Mouse (Mus musculus): ENCODE results near the gene Phldb3. TPM values are rescaled to one million over a fixed set of nuclear protein-coding genes. Genes with fewer than 3 reads are reported as not detected.
"Not testable (repeated sequence)": the region's sequence is repeated elsewhere in the genome, so short reads cannot be mapped to it uniquely, and the experiment has no call there.

Gene Phldb3
- polyA plus RNA-seq, 1 experiment from 2014 or later, result 0.20 TPM

DNA sequence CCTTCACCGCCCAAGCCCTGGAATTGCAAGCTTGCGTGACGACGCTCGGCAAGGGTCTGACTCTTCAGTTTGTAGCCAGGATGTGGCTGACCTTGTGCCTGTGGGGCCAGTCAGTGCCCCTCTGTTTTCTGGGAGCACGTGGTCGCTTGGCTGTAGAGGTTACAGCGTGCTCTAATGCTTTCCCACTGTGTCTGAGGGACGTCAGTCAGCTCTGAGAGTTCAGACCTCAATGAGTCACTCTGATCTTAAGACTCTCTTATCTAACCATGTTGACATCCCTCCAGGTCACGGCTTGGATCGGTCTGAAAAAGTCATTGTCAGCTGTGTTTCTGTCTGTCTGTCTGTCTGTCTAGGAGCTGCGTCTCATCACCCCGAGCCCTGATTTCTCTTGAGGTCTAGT lies 4.3 kb downstream of the Phldb3 start:
- ATAC-seq (ENCODE audit: insufficient number of reproducible peaks, insufficient read depth, low FRiP score, low TSS enrichment), result no peak
- H3K4me2 ChIP-seq (replicated peaks), result no peak overlapping the region
- H3K27me3 ChIP-seq, result peaks cover 40% of the 10 kb centered on the region
- H3K36me3 ChIP-seq, result no peaks in the 10 kb centered on the region
- H3K4me1 ChIP-seq, result peaks cover 16% of the 10 kb centered on the region
- H3K4me3 ChIP-seq, result no peak overlapping the region
- 65% methylated on average over 13 of the region's 13 CpGs for WGBS
- no peaks in the 10 kb centered on the region for H3K9me3 ChIP-seq
- H3K9ac ChIP-seq, result no peak overlapping the region
- H3K27ac ChIP-seq, result no peak overlapping the region

DNA sequence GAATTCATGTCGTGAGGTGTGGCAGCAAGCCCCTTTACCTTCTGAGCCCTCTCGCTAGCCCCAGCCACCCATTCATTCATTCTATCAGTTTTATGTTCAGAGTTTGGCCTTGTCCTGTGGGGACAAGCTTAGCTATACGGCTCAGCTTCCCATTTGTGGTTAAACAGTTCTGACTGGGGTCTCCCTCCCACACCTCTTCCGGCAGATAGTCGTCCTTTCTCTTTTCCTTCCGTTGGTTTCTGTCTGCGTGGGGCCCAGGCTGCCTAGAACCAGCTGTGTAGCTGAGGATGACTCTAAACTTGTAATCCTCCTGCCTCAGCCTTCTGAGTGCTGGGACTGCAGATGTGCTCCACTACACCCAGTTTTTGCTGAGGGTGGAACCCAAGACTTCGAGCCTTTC lies 7.2 kb downstream of the Phldb3 start:
- WGBS, result 80% methylated on average over 8 of the region's 8 CpGs
- H3K4me1 ChIP-seq, result no peaks in the 10 kb centered on the region; the same call in 1 of the 2 replicates
- H3K4me2 ChIP-seq (replicated peaks), result no peak overlapping the region
- peaks cover 14% of the 10 kb centered on the region for H3K27me3 ChIP-seq
- no peaks in the 10 kb centered on the region for H3K9me3 ChIP-seq
- ATAC-seq (ENCODE audit: insufficient number of reproducible peaks, insufficient read depth, low FRiP score, low TSS enrichment), result no peak
- H3K27ac ChIP-seq, result no peak overlapping the region
- no peak overlapping the region for H3K9ac ChIP-seq
- no peak overlapping the region for H3K4me3 ChIP-seq
- H3K36me3 ChIP-seq, result no peaks in the 10 kb centered on the region

DNA sequence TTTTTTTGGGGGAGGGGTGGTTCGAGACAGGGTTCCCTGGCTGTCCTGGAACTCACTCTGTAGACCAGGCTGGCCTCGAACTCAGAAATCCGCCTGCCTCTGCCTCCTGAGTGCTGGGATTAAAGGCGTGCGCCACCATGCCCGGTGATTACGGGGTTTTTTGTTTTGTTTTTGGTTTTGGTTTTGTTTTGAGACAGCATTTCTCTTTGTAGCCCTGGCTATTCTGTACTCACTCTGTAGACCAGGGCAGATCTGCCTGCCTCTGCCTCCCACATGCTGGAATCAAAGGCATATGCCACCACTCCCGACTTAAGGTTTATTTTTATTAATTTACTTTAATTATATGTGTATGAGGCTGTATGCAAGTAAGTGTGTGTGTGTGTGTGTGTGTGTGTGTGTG lies 7.8 kb downstream of the Phldb3 start:
- not testable (repeated sequence) for H3K4me3 ChIP-seq; H3K4me1 ChIP-seq; H3K4me2 ChIP-seq (replicated peaks); H3K27me3 ChIP-seq; H3K36me3 ChIP-seq; H3K27ac ChIP-seq; H3K9ac ChIP-seq; H3K9me3 ChIP-seq; ATAC-seq (ENCODE audit: insufficient number of reproducible peaks, insufficient read depth, low FRiP score, low TSS enrichment)
- 91% methylated on average over 8 of the region's 8 CpGs for WGBS

DNA sequence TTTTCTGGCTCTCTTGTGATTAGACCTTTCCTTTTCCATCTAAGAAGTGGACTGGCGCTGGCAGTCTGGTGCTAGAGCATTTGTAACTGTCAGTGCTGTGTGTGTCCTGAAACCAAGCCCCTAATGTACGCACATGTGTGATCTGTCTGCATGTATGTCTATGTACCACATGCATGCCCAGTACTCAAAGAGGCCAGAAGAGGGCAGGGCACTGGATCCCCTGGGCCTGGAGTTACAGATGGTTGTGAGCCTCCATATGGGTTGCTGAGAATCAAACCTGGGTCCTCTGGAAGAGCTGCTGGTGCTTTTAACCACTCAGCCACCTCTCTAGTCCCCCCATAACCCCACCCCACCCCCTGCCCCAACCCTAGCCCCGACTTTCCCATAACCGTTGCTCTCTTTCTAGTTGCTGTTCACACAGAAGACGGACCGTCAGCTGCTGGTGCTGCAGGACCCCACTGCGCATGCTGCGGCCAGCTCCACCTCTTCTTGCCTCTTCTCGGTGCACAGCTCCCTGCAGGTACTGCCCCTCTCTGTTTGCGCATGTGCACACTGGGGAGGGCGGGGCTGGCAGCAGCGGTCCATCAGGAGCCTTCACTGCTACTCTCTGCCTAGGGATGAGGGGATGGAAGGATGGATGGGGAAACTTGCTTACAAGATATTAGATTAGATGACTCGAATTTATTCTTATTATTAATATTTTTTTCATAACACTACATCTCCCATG lies 9.3 kb downstream of the Phldb3 start:
- WGBS, result 45% methylated on average over 13 of the region's 13 CpGs
- peaks cover 5% of the 10 kb centered on the region; the same call in 1 of the 2 replicates for H3K27me3 ChIP-seq

DNA sequence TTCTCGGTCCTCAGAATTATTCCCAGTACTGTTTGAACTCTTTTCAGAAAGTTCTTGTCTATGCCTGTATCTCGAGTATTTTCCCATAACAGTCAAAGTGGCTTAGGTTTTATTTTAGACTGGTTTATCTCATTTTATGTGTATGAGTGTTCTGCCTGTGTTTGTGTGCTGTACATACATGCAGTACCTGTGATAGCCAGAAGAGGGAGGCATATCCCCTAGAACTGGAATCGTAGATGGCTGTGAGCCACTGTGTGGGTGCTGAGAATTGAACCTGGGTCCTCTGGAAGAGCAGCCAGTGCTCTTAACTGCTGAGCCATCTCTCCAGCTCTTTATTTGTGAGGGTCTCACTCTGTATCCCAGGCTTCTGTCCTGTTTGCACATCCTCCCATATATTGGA lies 10.6 kb downstream of the Phldb3 start:
- no peak for ATAC-seq (ENCODE audit: insufficient number of reproducible peaks, insufficient read depth, low FRiP score, low TSS enrichment)
- Histone ChIP-seq H3K4me1 (no peaks in the 10 kb centered on the region), H3K9ac (no peak overlapping the region), H3K4me2 (replicated peaks) (no peak overlapping the region), H3K36me3 (no peaks in the 10 kb centered on the region), H3K27me3 (peaks cover 5% of the 10 kb centered on the region; the same call in 1 of the 2 replicates), H3K9me3 (no peaks in the 10 kb centered on the region), H3K4me3 (no peak overlapping the region), H3K27ac (no peak overlapping the region)
- WGBS, result 85% methylated on average over 3 of the region's 3 CpGs

More for the DNA sequence above, 9.3 kb downstream of the Phldb3 start:
- H3K36me3 ChIP-seq, result no peaks in the 10 kb centered on the region
- no peak overlapping the region for H3K4me3 ChIP-seq
- H3K27ac ChIP-seq, result no peak overlapping the region
- no peak overlapping the region for H3K4me2 ChIP-seq (replicated peaks)
- H3K9ac ChIP-seq, result no peak overlapping the region
- no peaks in the 10 kb centered on the region for H3K9me3 ChIP-seq
- no peak for ATAC-seq (ENCODE audit: insufficient number of reproducible peaks, insufficient read depth, low FRiP score, low TSS enrichment)
- no peaks in the 10 kb centered on the region for H3K4me1 ChIP-seq

DNA sequence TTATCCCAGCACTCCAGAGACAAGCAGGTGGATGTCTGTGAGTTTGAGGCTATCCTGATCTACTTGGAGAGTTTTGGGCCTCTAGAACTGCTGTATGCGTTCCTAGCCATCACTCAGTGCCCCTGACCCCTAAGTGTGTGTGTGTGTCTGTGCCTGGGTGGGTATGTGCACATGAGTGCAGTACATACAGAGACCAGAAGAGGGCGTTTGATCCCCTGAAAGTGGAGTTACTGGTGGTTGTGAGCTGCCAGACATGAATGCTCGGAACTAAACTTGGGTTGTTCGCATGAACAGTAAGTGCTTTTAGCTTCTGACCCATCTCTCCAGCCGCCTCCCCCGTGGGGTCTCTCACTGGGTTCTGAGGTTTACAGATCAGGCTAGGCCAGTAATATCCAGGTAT lies 12.4 kb downstream of the Phldb3 start:
- Histone ChIP-seq H3K4me3 (no peak overlapping the region), H3K27ac (no peak overlapping the region), H3K9me3 (no peaks in the 10 kb centered on the region), H3K36me3 (no peaks in the 10 kb centered on the region), H3K27me3 (peaks cover 5% of the 10 kb centered on the region; the same call in 1 of the 2 replicates), H3K9ac (no peak overlapping the region), H3K4me2 (replicated peaks) (no peak overlapping the region), H3K4me1 (no peaks in the 10 kb centered on the region)
- 80% methylated on average over 6 of the region's 6 CpGs for WGBS
- ATAC-seq (ENCODE audit: insufficient number of reproducible peaks, insufficient read depth, low FRiP score, low TSS enrichment), result no peak

DNA sequence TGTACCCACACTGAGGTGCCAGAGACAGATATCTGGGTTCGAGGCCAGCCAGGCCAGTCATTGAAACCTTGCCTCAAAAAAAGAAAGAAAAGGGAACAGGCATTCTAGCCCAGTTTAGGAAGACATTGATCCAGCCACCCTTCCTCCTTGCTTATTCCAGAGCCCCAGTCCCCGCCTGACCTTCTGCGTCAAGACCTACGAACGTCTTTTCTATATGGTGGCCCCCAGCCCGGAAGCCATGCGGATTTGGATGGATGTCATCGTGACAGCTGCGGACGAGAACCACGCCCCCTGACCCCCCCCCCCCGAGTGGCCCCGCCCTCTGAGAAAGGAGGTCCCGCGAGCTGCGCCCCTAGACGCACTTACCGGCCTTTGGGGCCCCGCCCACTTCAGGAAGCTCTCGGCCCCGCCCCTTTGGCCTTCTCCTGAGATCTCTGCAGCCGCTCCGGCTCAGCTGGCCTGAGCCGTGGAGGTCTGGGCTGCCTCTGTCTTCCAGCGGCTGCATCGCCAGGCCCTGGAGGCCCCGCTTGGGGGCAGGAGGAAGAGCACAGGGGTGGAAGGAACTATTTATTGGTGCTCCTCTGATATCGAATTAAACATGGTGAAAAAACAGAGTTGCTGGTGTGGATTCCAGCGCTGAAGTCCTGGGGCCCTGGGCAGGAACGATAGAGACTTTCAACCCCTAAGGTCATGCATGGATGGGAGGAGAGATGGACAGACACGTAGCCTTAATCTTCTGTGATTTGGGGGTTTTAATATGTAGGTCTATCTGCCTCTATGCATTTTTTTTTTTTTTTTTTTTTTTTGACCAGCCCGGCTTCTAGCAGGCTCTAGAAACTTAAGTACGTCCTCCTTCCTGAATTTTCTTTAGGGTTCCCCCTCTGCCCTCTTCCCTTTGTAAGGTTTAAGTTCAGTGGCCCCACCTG lies 18.4 kb downstream of the Phldb3 start:
- peak; percentile 67; the same call in 1 of the 2 replicates for ATAC-seq (ENCODE audit: insufficient number of reproducible peaks, insufficient read depth, low FRiP score, low TSS enrichment)
- Histone ChIP-seq H3K9me3 (no peaks in the 10 kb centered on the region; the same call in 1 of the 2 replicates), H3K9ac (0 out of 2 replicates have a peak overlapping the region, but pooled peaks have one; percentile 1), H3K36me3 (no peaks in the 10 kb centered on the region), H3K4me3 (peak overlapping the region; percentile 27), H3K27ac (no peak overlapping the region), H3K27me3 (no peaks in the 10 kb centered on the region), H3K4me2 (replicated peaks) (peak overlapping the region; percentile 59), H3K4me1 (no peaks in the 10 kb centered on the region; the same call in 1 of the 2 replicates)
- WGBS, result 9% methylated on average over 32 of the region's 33 CpGs

DNA sequence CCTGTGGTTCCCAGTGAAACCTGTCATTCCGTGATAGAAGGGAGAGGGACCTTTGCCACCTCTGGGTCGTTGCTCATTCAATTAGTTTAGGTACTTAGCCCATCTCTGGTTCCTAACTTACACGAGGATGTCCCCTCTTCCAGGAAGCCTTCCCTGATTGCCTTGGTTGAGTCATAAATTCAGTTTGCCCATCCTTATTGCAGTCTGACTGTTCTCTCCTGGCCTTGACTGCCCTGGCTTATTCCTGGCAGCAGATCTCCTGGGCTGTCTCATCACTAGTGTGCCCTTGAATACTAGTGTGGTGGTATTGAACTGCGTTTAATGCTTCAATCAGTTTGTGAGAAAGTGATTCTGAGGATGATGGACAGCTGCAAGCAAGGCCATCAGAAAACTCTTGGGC lies 19.1 kb downstream of the Phldb3 start:
- Histone ChIP-seq H3K27me3 (no peaks in the 10 kb centered on the region), H3K4me3 (no peak overlapping the region), H3K9ac (no peak overlapping the region), H3K9me3 (no peaks in the 10 kb centered on the region; the same call in 1 of the 2 replicates), H3K4me1 (no peaks in the 10 kb centered on the region; the same call in 1 of the 2 replicates), H3K27ac (no peak overlapping the region), H3K36me3 (no peaks in the 10 kb centered on the region), H3K4me2 (replicated peaks) (no peak overlapping the region)
- 71% methylated on average over 4 of the region's 4 CpGs for WGBS
- no peak for ATAC-seq (ENCODE audit: insufficient number of reproducible peaks, insufficient read depth, low FRiP score, low TSS enrichment)

DNA sequence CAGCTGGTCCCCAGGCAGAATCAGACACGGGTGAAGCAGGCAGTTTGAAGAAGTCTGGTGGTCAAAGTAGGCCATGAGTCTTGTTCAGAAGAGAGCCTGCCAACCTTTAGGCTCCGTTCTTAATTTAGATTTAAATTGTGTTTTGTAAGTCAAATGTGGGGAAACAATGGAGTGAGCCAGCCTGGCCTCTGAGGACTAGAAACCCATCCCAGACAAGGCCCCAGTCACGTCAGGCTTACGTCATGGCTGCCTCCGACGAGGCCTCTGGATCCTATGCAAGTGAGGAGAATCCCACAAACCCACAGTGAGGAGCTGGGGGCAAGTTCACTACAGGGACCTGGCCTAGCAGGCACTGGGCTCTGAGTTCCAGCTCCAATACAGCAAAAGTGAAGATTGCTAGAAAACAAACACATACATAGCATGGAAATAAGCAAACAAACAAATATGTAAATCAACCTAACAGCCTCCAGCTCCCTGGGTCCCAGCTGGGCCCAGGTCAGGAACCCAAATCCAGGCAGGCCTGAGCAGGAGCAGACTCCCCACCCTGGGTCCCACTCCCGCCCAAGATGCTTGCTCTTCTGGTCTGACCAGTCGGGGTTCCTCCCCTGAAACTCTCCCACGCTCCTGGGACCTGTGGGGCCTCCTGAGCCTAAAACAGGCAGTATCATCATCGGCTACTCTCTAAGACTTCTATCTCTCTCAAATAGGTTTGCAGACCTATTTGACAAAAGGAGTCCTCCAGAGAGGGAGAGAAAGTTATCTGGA lies 19.7 kb downstream of the Phldb3 start:
- Histone ChIP-seq H3K4me2 (replicated peaks) (no peak overlapping the region), H3K9me3 (no peaks in the 10 kb centered on the region; the same call in 1 of the 2 replicates), H3K36me3 (no peaks in the 10 kb centered on the region), H3K4me3 (no peak overlapping the region), H3K4me1 (no peaks in the 10 kb centered on the region; the same call in 1 of the 2 replicates), H3K9ac (no peak overlapping the region), H3K27me3 (no peaks in the 10 kb centered on the region), H3K27ac (no peak overlapping the region)
- WGBS, result 63% methylated on average over 10 of the region's 10 CpGs
- ATAC-seq (ENCODE audit: insufficient number of reproducible peaks, insufficient read depth, low FRiP score, low TSS enrichment), result no peak

DNA sequence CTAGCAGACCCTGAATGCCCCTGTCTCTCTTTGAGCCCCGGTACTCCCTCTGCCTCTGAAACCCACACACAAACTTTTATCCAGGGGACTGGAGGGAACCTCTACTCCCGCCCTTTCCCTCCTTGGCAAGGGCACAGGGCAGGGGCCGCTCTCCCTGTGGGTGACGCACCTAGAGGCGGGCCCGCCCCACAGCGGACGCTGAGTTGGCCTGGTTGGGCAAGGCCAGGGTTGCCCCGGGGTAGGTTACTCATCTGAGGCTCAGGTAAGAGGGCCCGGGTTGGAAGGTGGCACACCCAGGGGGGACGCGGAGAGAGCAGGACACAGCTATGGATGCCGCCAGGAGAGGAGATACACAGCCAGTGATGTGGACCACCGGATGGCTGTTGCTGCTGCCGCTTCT lies 25.7 kb downstream of the Phldb3 start, which contains the start of gene Lypd3:
Gene Lypd3 (plus strand): TSS at position 287 of the 400 bp plus-strand sequence.
- WGBS, result 16% methylated on average over 15 of the region's 15 CpGs
- Histone ChIP-seq H3K36me3 (no peaks in the 10 kb centered on the region), H3K4me3 (peak within 1 kb of the TSS; percentile 42), H3K4me2 (replicated peaks) (peak within 1 kb of the TSS; percentile 69), H3K4me1 (peaks cover 17% of the 10 kb centered on the region), H3K9me3 (no peaks in the 10 kb centered on the region), H3K27me3 (peaks cover 53% of the 10 kb centered on the region), H3K9ac (peak within 1 kb of the TSS; percentile 29), H3K27ac (no peak within 1 kb of the TSS)
- ATAC-seq (ENCODE audit: insufficient number of reproducible peaks, insufficient read depth, low FRiP score, low TSS enrichment), result no peak

DNA sequence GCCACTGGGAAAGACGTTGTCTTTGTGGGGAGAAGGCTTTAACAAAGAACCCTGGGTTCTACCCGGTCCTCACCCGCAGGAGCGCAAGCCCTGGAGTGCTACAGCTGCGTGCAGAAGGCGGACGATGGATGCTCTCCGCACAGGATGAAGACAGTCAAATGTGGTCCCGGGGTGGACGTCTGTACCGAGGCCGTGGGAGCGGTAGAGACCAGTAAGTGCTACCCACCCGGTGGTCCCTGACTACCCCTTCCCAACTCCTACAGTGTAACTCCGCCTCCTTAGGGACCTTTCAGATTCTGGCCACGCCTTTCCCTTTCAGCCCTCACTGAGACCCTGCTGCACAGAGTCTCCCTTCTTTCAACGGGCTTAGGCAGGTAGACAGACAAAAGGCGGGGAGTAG lies 26.5 kb downstream of the Phldb3 start:
- Histone ChIP-seq H3K9me3 (no peaks in the 10 kb centered on the region), H3K27ac (no peak overlapping the region)
- under 1% methylated on average over 18 of the region's 18 CpGs for WGBS

More for the DNA sequence above, 26.5 kb downstream of the Phldb3 start:
- ATAC-seq (ENCODE audit: insufficient number of reproducible peaks, insufficient read depth, low FRiP score, low TSS enrichment), result peak; percentile 70
- Histone ChIP-seq H3K4me3 (peak overlapping the region; percentile 42), H3K4me1 (peaks cover 17% of the 10 kb centered on the region), H3K4me2 (replicated peaks) (peak overlapping the region; percentile 69), H3K27me3 (peaks cover 53% of the 10 kb centered on the region), H3K36me3 (no peaks in the 10 kb centered on the region), H3K9ac (peak overlapping the region; percentile 29)

Data from embryonic facial prominence, embryonic 12.5 days (tissue).